22 mouse cellular contexts compared by ENCODE assay signal in genomic region chr7:87367834-87368233, GRCm38 (mm10).
DNase-seq lines count a peak whose midpoint lies in the region; ATAC-seq and TF ChIP-seq lines count a peak whose summit lies in the region.
"Had no signal": no experiment of that assay in that cellular context is flagged by ENCODE, and none has a peak within 500 bp of the region (broad histone marks: within the 10 kb centered on the region; RNA-seq: fewer than 3 reads in every experiment).

No protein-coding gene starts in this region.

- TF ChIP-seq CTCF in gastrocnemius, adult 2 months (IDR thresholded peaks at IDR 0.05) = no peak
- TF ChIP-seq CTCF in lung, postnatal 0 days (IDR thresholded peaks at IDR 0.05) = no peak
- no peak for TF ChIP-seq CTCF in lung, adult 2 months (IDR thresholded peaks at IDR 0.05; ENCODE audit: insufficient read depth, low read length)

- peak overlapping the region; percentile 13; the same call in 1 of the 2 replicates for H3K27ac ChIP-seq in gastrocnemius, adult 2 months
- H3K27ac ChIP-seq in lung, postnatal 0 days (ENCODE audit: low read length) = no peak overlapping the region

- peak; percentile 87 for TF ChIP-seq EP300 in lung, postnatal 0 days (IDR thresholded peaks at IDR 0.05)

- intact Hi-C loops in gastrocnemius, adult 2 months (cut with DNase I) = no loop called here
- intact Hi-C loops in gastrocnemius, postnatal 36 days (cut with DNase I) = no loop called here

- no peaks in the 10 kb centered on the region for H3K9me3 ChIP-seq in lung, postnatal 0 days (ENCODE audit: low read length)
- H3K9me3 ChIP-seq: G1E had no signal

- no peaks in the 10 kb centered on the region for H3K4me1 ChIP-seq in lung, postnatal 0 days (ENCODE audit: insufficient read depth, low read depth, low read length)
- H3K4me1 ChIP-seq in lung, adult 2 months (ENCODE audit: control insufficient read depth, insufficient read depth, low read length) = no peaks in the 10 kb centered on the region; the same call in 1 of the 2 replicates

- no peak overlapping the region for H3K4me3 ChIP-seq in gastrocnemius, adult 2 months
- H3K4me3 ChIP-seq in lung, postnatal 0 days (ENCODE audit: low read depth, low read length) = no peak overlapping the region
- no peak overlapping the region for H3K4me3 ChIP-seq in lung, adult 2 months (replicated peaks; ENCODE audit: extremely low read depth, low read depth, low read length)

- no peak overlapping the region for H3K9ac ChIP-seq in lung, postnatal 0 days (replicated peaks; ENCODE audit: low read depth)

- ATAC-seq in lung, postnatal 0 days = no peak; the same call in 1 of the 2 replicates
- ATAC-seq: activated CD4-positive, CD25-positive, alpha-beta regulatory T cell, adult 4 months; CD4-positive, CD25-positive, alpha-beta regulatory T cell, adult 4 months; Patski had no signal

- no peaks in the 10 kb centered on the region for H3K27me3 ChIP-seq in lung, postnatal 0 days (replicated peaks; ENCODE audit: insufficient read depth, low read length)
- H3K27me3 ChIP-seq: CH12.LX, Patski had no signal

- no peak for DNase-seq in gastrocnemius, adult 2 months
- DNase-seq in gastrocnemius, postnatal 36 days = no peak
- DNase-seq in lung, postnatal 0 days (ENCODE audit: low spot score) = peak; percentile 58
- no peak for DNase-seq in lung, postnatal 36 days
- peak; percentile 24 for DNase-seq in lung, postnatal 25 days (ENCODE audit: low spot score)
- no peak for DNase-seq in lung, adult 2 months
- peak; percentile 23 for DNase-seq in skeletal muscle tissue, adult 2 months (ENCODE audit: low read depth, low spot score)
- no peak for DNase-seq in B cell, adult 2 months
- DNase-seq: adrenal gland, adult 2 months; adrenal gland, adult 8-10 months; adrenal gland, postnatal 10 days; adrenal gland, postnatal 14 days; adrenal gland, postnatal 25 days; adrenal gland, postnatal 36 days; cerebellum, adult 11 months; cerebellum, adult 11-12 months; cerebellum, adult 18-20 months had no signal

- H3K4me2 ChIP-seq in lung, postnatal 0 days (replicated peaks; ENCODE audit: low read depth, low read length) = no peak overlapping the region

- no peaks in the 10 kb centered on the region for H3K36me3 ChIP-seq in lung, postnatal 0 days (ENCODE audit: insufficient read depth, low read length)
- H3K36me3 ChIP-seq: G1E had no signal

- TF ChIP-seq POLR2A in lung, adult 2 months (IDR thresholded peaks at IDR 0.05; ENCODE audit: borderline replicate concordance, extremely low read depth, low read depth, low read length) = no peak

Comparison
In these comparisons a context has a peak if more than half of its experiments do, and no peak if none do; other contexts are left out.
1. DNase-seq: peak in lung, postnatal 0 days (single experiment), lung, postnatal 25 days (single experiment) and skeletal muscle tissue, adult 2 months (single experiment); none in gastrocnemius, adult 2 months (single experiment), gastrocnemius, postnatal 36 days (0 of 2), lung, postnatal 36 days (single experiment), lung, adult 2 months (single experiment) and B cell, adult 2 months (0 of 2).